Mouse (Mus musculus): ENCODE measurements at regions not wholly inside any gene's neighbourhood (a gene's known extent, or its start where the extent isn't known, plus 50 kb on each side); places are given as distances from the start of the nearest gene placed in this dataset.

- H3K36me3 ChIP-seq (ENCODE audit: control insufficient read depth, insufficient read depth, low read length): no peaks in the 10 kb centered on the region
- no peak overlapping the region for H3K4me3 ChIP-seq (ENCODE audit: low read length)
- no peak overlapping the region for H3K4me2 ChIP-seq (replicated peaks; ENCODE audit: low read depth, low read length)
- H3K27me3 ChIP-seq (ENCODE audit: control insufficient read depth, insufficient read depth, low read length): no peaks in the 10 kb centered on the region
- H3K9ac ChIP-seq (ENCODE audit: low read depth, low read length): no peak overlapping the region
- no peaks in the 10 kb centered on the region for H3K4me1 ChIP-seq (ENCODE audit: control insufficient read depth, insufficient read depth, low read length)
- 87% methylated on average over 3 of the region's 3 CpGs for WGBS
- H3K9me3 ChIP-seq (ENCODE audit: control insufficient read depth, low read length): no peaks in the 10 kb centered on the region
- no peak overlapping the region for H3K27ac ChIP-seq (ENCODE audit: low read depth, low read length)
- ATAC-seq (ENCODE audit: low FRiP score, low TSS enrichment): no peak
Measured at GRCm38 (mm10) chr12:26088389-26088788, 326.7 kb downstream of the Rnf144a start.

- 83% methylated on average over 4 of the region's 4 CpGs for WGBS
- Histone ChIP-seq H3K27ac (ENCODE audit: low read depth, low read length) (no peak overlapping the region), H3K9me3 (ENCODE audit: control insufficient read depth, low read length) (no peaks in the 10 kb centered on the region), H3K27me3 (ENCODE audit: control insufficient read depth, insufficient read depth, low read length) (no peaks in the 10 kb centered on the region), H3K9ac (ENCODE audit: low read depth, low read length) (no peak overlapping the region), H3K4me1 (ENCODE audit: control insufficient read depth, insufficient read depth, low read length) (no peaks in the 10 kb centered on the region), H3K4me2 (replicated peaks; ENCODE audit: low read depth, low read length) (no peak overlapping the region), H3K36me3 (ENCODE audit: control insufficient read depth, insufficient read depth, low read length) (no peaks in the 10 kb centered on the region), H3K4me3 (ENCODE audit: low read length) (no peak overlapping the region)
- no peak for ATAC-seq (ENCODE audit: low FRiP score, low TSS enrichment)
Measured at GRCm38 (mm10) chr12:26086923-26087322, 328.1 kb downstream of the Rnf144a start.

- no peak overlapping the region for H3K27ac ChIP-seq (ENCODE audit: low read depth, low read length)
- no peak overlapping the region for H3K9ac ChIP-seq (ENCODE audit: low read depth, low read length)
- WGBS: 95% methylated on average over 3 of the region's 3 CpGs
- no peaks in the 10 kb centered on the region for H3K27me3 ChIP-seq (ENCODE audit: control insufficient read depth, insufficient read depth, low read length)
- H3K36me3 ChIP-seq (ENCODE audit: control insufficient read depth, insufficient read depth, low read length): no peaks in the 10 kb centered on the region
- H3K4me1 ChIP-seq (ENCODE audit: control insufficient read depth, insufficient read depth, low read length): no peaks in the 10 kb centered on the region
- H3K4me2 ChIP-seq (replicated peaks; ENCODE audit: low read depth, low read length): no peak overlapping the region
- no peaks in the 10 kb centered on the region for H3K9me3 ChIP-seq (ENCODE audit: control insufficient read depth, low read length)
- no peak for ATAC-seq (ENCODE audit: low FRiP score, low TSS enrichment)
- H3K4me3 ChIP-seq (ENCODE audit: low read length): no peak overlapping the region
Measured at GRCm38 (mm10) chr12:26086414-26086813, 328.6 kb downstream of the Rnf144a start.

- Histone ChIP-seq H3K27ac (ENCODE audit: low read depth, low read length) (no peak overlapping the region), H3K27me3 (ENCODE audit: control insufficient read depth, insufficient read depth, low read length) (no peaks in the 10 kb centered on the region), H3K4me3 (ENCODE audit: low read length) (no peak overlapping the region), H3K9ac (ENCODE audit: low read depth, low read length) (no peak overlapping the region), H3K9me3 (ENCODE audit: control insufficient read depth, low read length) (no peaks in the 10 kb centered on the region), H3K4me2 (replicated peaks; ENCODE audit: low read depth, low read length) (no peak overlapping the region), H3K4me1 (ENCODE audit: control insufficient read depth, insufficient read depth, low read length) (no peaks in the 10 kb centered on the region), H3K36me3 (ENCODE audit: control insufficient read depth, insufficient read depth, low read length) (no peaks in the 10 kb centered on the region)
- WGBS: 68% methylated on average over 4 of the region's 4 CpGs
- no peak for ATAC-seq (ENCODE audit: low FRiP score, low TSS enrichment)
Measured at GRCm38 (mm10) chr12:26079061-26079625, 335.9 kb downstream of the Rnf144a start.

GRCm38 (mm10) chr12:26075638-26076254 lies 339.3 kb downstream of the Rnf144a start:
- ATAC-seq (ENCODE audit: low FRiP score, low TSS enrichment): no peak
- WGBS: 57% methylated on average over 9 of the region's 9 CpGs

GRCm38 (mm10) chr12:26072180-26072579 lies 342.9 kb downstream of the Rnf144a start:
- 86% methylated on average over 7 of the region's 7 CpGs for WGBS
- no peak for ATAC-seq (ENCODE audit: low FRiP score, low TSS enrichment)
- no peaks in the 10 kb centered on the region for H3K36me3 ChIP-seq (ENCODE audit: control insufficient read depth, insufficient read depth, low read length)
- H3K4me3 ChIP-seq (ENCODE audit: low read length): no peak overlapping the region
- no peaks in the 10 kb centered on the region for H3K4me1 ChIP-seq (ENCODE audit: control insufficient read depth, insufficient read depth, low read length)
- no peak overlapping the region for H3K9ac ChIP-seq (ENCODE audit: low read depth, low read length)
- H3K27ac ChIP-seq (ENCODE audit: low read depth, low read length): no peak overlapping the region
- H3K27me3 ChIP-seq (ENCODE audit: control insufficient read depth, insufficient read depth, low read length): no peaks in the 10 kb centered on the region
- H3K9me3 ChIP-seq (ENCODE audit: control insufficient read depth, low read length): no peaks in the 10 kb centered on the region
- no peak overlapping the region for H3K4me2 ChIP-seq (replicated peaks; ENCODE audit: low read depth, low read length)

More at GRCm38 (mm10) chr12:26075638-26076254, 339.3 kb downstream of the Rnf144a start:
- Histone ChIP-seq H3K27ac (ENCODE audit: low read depth, low read length) (no peak overlapping the region), H3K9ac (ENCODE audit: low read depth, low read length) (no peak overlapping the region), H3K9me3 (ENCODE audit: control insufficient read depth, low read length) (no peaks in the 10 kb centered on the region), H3K27me3 (ENCODE audit: control insufficient read depth, insufficient read depth, low read length) (no peaks in the 10 kb centered on the region), H3K36me3 (ENCODE audit: control insufficient read depth, insufficient read depth, low read length) (no peaks in the 10 kb centered on the region), H3K4me3 (ENCODE audit: low read length) (no peak overlapping the region), H3K4me1 (ENCODE audit: control insufficient read depth, insufficient read depth, low read length) (no peaks in the 10 kb centered on the region), H3K4me2 (replicated peaks; ENCODE audit: low read depth, low read length) (no peak overlapping the region)

GRCm38 (mm10) chr12:26071610-26072009 lies 343.4 kb downstream of the Rnf144a start:
- Histone ChIP-seq H3K4me2 (replicated peaks; ENCODE audit: low read depth, low read length) (no peak overlapping the region; the same call in 1 of the 2 replicates), H3K27me3 (ENCODE audit: control insufficient read depth, insufficient read depth, low read length) (no peaks in the 10 kb centered on the region), H3K27ac (ENCODE audit: low read depth, low read length) (no peak overlapping the region), H3K4me3 (ENCODE audit: low read length) (no peak overlapping the region), H3K4me1 (ENCODE audit: control insufficient read depth, insufficient read depth, low read length) (no peaks in the 10 kb centered on the region), H3K9ac (ENCODE audit: low read depth, low read length) (no peak overlapping the region), H3K9me3 (ENCODE audit: control insufficient read depth, low read length) (no peaks in the 10 kb centered on the region), H3K36me3 (ENCODE audit: control insufficient read depth, insufficient read depth, low read length) (no peaks in the 10 kb centered on the region)
- ATAC-seq (ENCODE audit: low FRiP score, low TSS enrichment): 0 out of 2 replicates have a peak, but pooled peaks have one; percentile 43
- 7% methylated on average over 3 of the region's 3 CpGs for WGBS

GRCm38 (mm10) chr12:26068685-26069008 lies 346.4 kb downstream of the Rnf144a start:
- peak overlapping the region; percentile 25; the same call in 1 of the 2 replicates for H3K4me3 ChIP-seq (ENCODE audit: low read length)
- H3K27me3 ChIP-seq (ENCODE audit: control insufficient read depth, insufficient read depth, low read length): no peaks in the 10 kb centered on the region
- H3K9me3 ChIP-seq (ENCODE audit: control insufficient read depth, low read length): no peaks in the 10 kb centered on the region
- H3K27ac ChIP-seq (ENCODE audit: low read depth, low read length): no peak overlapping the region
- H3K9ac ChIP-seq (ENCODE audit: low read depth, low read length): no peak overlapping the region
- H3K4me2 ChIP-seq (replicated peaks; ENCODE audit: low read depth, low read length): peak overlapping the region; percentile 43
- H3K36me3 ChIP-seq (ENCODE audit: control insufficient read depth, insufficient read depth, low read length): no peaks in the 10 kb centered on the region
- H3K4me1 ChIP-seq (ENCODE audit: control insufficient read depth, insufficient read depth, low read length): no peaks in the 10 kb centered on the region
- no peak; the same call in 1 of the 2 replicates for ATAC-seq (ENCODE audit: low FRiP score, low TSS enrichment)
- WGBS: 40% methylated on average over 4 of the region's 4 CpGs

GRCm38 (mm10) chr12:26067866-26068684 lies 347.0 kb downstream of the Rnf144a start:
- 0 out of 2 replicates have a peak overlapping the region, but pooled peaks have one; percentile 23 for H3K9ac ChIP-seq (ENCODE audit: low read depth, low read length)
- 8% methylated on average over 24 of the region's 24 CpGs for WGBS

More at GRCm38 (mm10) chr12:26067866-26068684, 347.0 kb downstream of the Rnf144a start:
- Histone ChIP-seq H3K4me1 (ENCODE audit: control insufficient read depth, insufficient read depth, low read length) (no peaks in the 10 kb centered on the region), H3K4me2 (replicated peaks; ENCODE audit: low read depth, low read length) (peak overlapping the region; percentile 43), H3K36me3 (ENCODE audit: control insufficient read depth, insufficient read depth, low read length) (no peaks in the 10 kb centered on the region), H3K27me3 (ENCODE audit: control insufficient read depth, insufficient read depth, low read length) (no peaks in the 10 kb centered on the region), H3K9me3 (ENCODE audit: control insufficient read depth, low read length) (no peaks in the 10 kb centered on the region), H3K27ac (ENCODE audit: low read depth, low read length) (no peak overlapping the region), H3K4me3 (ENCODE audit: low read length) (peak overlapping the region; percentile 25; the same call in 1 of the 2 replicates)
- ATAC-seq (ENCODE audit: low FRiP score, low TSS enrichment): peak; percentile 16; the same call in 1 of the 2 replicates
